Mouse (Mus musculus): ENCODE results near the gene Flt4. TPM values are rescaled to one million over a fixed set of nuclear protein-coding genes. Genes with fewer than 3 reads are reported as not detected.

Flt4 gene
- total and polyA plus RNA-seq, 3 experiments: 0.08 to 0.13 TPM; not detected in 1

DNA sequence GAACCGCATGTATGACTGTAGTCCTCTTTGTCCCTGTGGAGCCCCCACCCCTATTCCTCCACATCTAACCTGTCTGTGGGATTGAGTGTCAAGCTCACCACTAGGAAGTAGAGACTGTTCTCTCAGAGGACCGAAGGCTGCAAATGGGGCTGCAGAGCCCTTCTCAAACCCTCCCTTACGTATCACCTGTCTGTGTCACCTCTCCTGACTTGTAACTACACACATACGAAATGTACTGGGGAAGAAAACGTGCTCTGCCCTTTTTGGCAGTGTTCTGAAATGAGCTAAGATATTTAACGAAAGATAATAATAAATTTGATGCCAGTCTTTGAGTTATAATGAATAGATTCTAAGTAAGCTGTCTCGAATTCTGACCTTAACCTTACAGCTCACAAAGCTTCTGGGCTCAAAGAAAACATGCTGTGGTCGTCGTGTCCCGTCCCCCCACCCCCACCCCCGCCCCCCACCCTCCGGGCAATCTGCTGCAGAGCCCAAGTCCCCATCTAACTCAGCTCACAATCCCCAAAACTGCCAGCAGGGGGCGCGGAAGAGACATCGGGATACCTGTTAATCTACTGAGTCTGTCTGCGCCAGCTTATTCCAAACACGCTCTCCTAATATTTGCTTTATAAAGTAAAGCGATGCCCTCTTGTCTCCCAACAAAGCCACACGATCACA, 43.5 kb downstream of the Flt4 start (continued):
- 0 out of 2 replicates have a peak, but pooled peaks have one; percentile 7 for TF ChIP-seq ELF1 (IDR thresholded peaks at IDR 0.05; ENCODE audit: low read depth, low read length)
- TF ChIP-seq EP300 (IDR thresholded peaks at IDR 0.05; ENCODE audit: low read depth in 1 of 2, low read length in 2 of 2): peak in 1 of 2 experiments; percentile 28; a peak in 1 of 4 replicates

DNA sequence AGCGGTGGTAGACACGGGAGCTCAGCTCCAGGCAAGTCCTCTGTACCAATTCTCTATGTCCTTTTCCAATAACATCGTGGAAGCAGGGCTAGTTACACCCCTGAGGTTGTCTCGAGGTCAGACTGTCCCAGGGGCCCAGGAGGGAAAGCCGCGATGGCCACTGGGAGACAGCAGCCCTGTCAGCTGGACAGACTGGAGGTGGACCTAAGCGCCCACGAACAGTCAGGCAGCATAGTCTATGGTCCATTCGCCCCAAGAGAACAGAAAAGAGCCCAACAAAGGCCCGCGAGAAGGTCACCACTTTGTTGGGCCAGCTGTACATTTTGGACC, 44.0 kb downstream of the Flt4 start:
- TF ChIP-seq MEF2A (IDR thresholded peaks at IDR 0.05; ENCODE audit: extremely low read depth, insufficient replicate concordance, low read depth, low read length, poor library complexity, severe bottlenecking): no peak
- no peak for TF ChIP-seq NELFE (IDR thresholded peaks at IDR 0.05; ENCODE audit: low read depth, low read length)
- TF ChIP-seq ETS1 (IDR thresholded peaks at IDR 0.05; ENCODE audit: low read depth, low read length): no peak
- no peak for TF ChIP-seq CHD1 (IDR thresholded peaks at IDR 0.05; ENCODE audit: low read depth, low read length)
- TF ChIP-seq RAD21 (IDR thresholded peaks at IDR 0.05; ENCODE audit: low read depth, low read length): no peak
- no peak for TF ChIP-seq TBP (IDR thresholded peaks at IDR 0.05; ENCODE audit: low read depth, low read length)
- TF ChIP-seq MYC (IDR thresholded peaks at IDR 0.05; ENCODE audit: low read depth, low read length): 0 out of 2 replicates have a peak, but pooled peaks have one; percentile 2
- TF ChIP-seq HCFC1 (IDR thresholded peaks at IDR 0.05; ENCODE audit: low read depth, low read length): no peak
- TF ChIP-seq TAL1 (IDR thresholded peaks at IDR 0.05; ENCODE audit: low read length): no peak
- no peak for TF ChIP-seq JUND (IDR thresholded peaks at IDR 0.05; ENCODE audit: low read depth, low read length)
- no peak for TF ChIP-seq KAT2A (conservative IDR thresholded peaks at IDR 0.05; ENCODE audit: low read depth, low read length)
- TF ChIP-seq USF2 (IDR thresholded peaks at IDR 0.05; ENCODE audit: borderline replicate concordance in 1 of 2, insufficient read depth in 1 of 2, low read depth in 1 of 2, low read length in 2 of 2): no peak
- no peak for TF ChIP-seq E2F4 (IDR thresholded peaks at IDR 0.05; ENCODE audit: borderline replicate concordance, low read depth, low read length)
- no peak for TF ChIP-seq UBTF (IDR thresholded peaks at IDR 0.05; ENCODE audit: borderline replicate concordance, insufficient read depth, low read depth, low read length)
- 0 out of 2 replicates have a peak, but pooled peaks have one; percentile 1 for TF ChIP-seq MAZ (IDR thresholded peaks at IDR 0.05; ENCODE audit: low read depth, low read length)
- TF ChIP-seq ELF1 (IDR thresholded peaks at IDR 0.05; ENCODE audit: low read depth, low read length): no peak
- Histone ChIP-seq H3K4me1 (ENCODE audit: control insufficient read depth in 1 of 2, insufficient read depth in 2 of 2, low read length in 2 of 2) (peaks cover 7 to 19% of the 10 kb centered on the region in 2 experiments; a peak in 3 of 4 replicates), H3K27ac (ENCODE audit: control insufficient read depth, low read depth, low read length) (peak overlapping the region; percentile 28; the same call in 1 of the 2 replicates), H3K36me3 (ENCODE audit: control insufficient read depth in 1 of 2, insufficient read depth in 2 of 2, low read length in 2 of 2) (peaks cover 0 to 10% of the 10 kb centered on the region in 2 experiments; a peak in 2 of 4 replicates), H3K9me3 (replicated peaks; ENCODE audit: insufficient read depth, low read length) (no peaks in the 10 kb centered on the region), H3K27me3 (ENCODE audit: control insufficient read depth in 1 of 2, insufficient read depth in 2 of 2, low read length in 2 of 2) (no peaks in the 10 kb centered on the region), H3K4me3 (ENCODE audit: control insufficient read depth in 1 of 2, insufficient read depth in 1 of 2, low read depth in 2 of 2, low read length in 2 of 2) (peak overlapping the region; percentile 44 to 51), H3K9ac (ENCODE audit: control insufficient read depth, low read depth, low read length, poor library complexity, severe bottlenecking) (peak overlapping the region; percentile 70), H3K79me2 (ENCODE audit: control insufficient read depth, insufficient read depth, low read length, poor library complexity) (peaks cover 3% of the 10 kb centered on the region; the same call in 1 of the 2 replicates)
- no peak for DNase-seq (ENCODE audit: low read depth, low spot score)

Measured in MEL (cell line).